Mouse (Mus musculus) granulocyte monocyte progenitor cell, adult 5-6 weeks (primary cell): ENCODE measurements around the gene Olfr314. TPM values are rescaled to one million over a fixed set of nuclear protein-coding genes. Genes with fewer than 3 reads are reported as not detected.
"Not testable (repeated sequence)": the region's sequence is repeated elsewhere in the genome, so short reads cannot be mapped to it uniquely, and the experiment has no call there.

Experiments used
- ATAC-seq: replicated peaks from 2 replicates; pipeline ENCODE4 v1.8.0; 2016; ENCODE audit warnings: mild to moderate bottlenecking, moderate TSS enrichment, inconsistent platforms; ENCODE audit not compliant: poor library complexity, severe bottlenecking
- total RNA-seq, 2 experiments: library from RNA; stranded (forward) in 1 of 2; stranded (reverse) in 1 of 2; fragments of 200-712, 200-1000 nt in 1 of 2; fragments of >200 nt in 1 of 2; fragmentation: Nextera tagmentation in 1 of 2; gene quantifications; 2 replicates each; pipeline ENCODE4 v1.2.3; 2014 to 2017

Gene Olfr314
- not detected in 2 replicates for total RNA-seq (2014; fragmentation: Nextera tagmentation)
- total RNA-seq (2017), result not detected in 2 replicates

GRCm38 (mm10) chr11:58782480-58783089 is at the start of gene Olfr314:
TSS of gene Olfr314 (plus strand) at chr11:58782952.
- ATAC-seq, result no peak

DNA sequence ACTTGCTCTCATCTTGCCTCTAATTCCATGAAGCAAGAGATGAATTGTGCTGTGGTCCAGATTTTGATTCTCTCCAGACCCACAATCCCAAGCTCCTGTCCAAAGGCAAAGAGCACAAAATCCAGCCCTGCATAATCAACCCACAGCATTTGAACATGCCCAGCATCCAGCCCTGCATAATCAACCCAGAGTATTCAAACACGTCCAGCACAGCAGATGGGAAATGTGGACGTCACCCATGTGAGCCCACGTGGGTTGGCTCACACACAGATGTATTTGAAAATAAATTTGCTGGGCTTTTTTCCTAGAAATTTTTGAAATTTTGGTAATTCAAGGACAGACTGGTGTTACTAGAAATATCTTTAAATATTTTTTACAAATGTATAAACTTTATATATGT is 49.4 kb upstream of the Olfr314 start:
- ATAC-seq, result no peak

GRCm38 (mm10) chr11:58738792-58739262 is 43.9 kb upstream of the Olfr314 start, which contains the start of gene Olfr317:
TSS of gene Olfr317 (minus strand) at chr11:58739212.
- no peak for ATAC-seq

GRCm38 (mm10) chr11:58751096-58751495 is 31.7 kb upstream of the Olfr314 start:
- not testable (repeated sequence) for ATAC-seq

- no peak for ATAC-seq
Observed at GRCm38 (mm10) chr11:58752434-58752833, 30.3 kb upstream of the Olfr314 start, which contains the start of gene Olfr316. TSS of gene Olfr316 (plus strand) at chr11:58752734.

- ATAC-seq, result no peak
Observed at GRCm38 (mm10) chr11:58772888-58773287, 9.9 kb upstream of the Olfr314 start, which contains the start of gene Olfr315. TSS of gene Olfr315 (plus strand) at chr11:58773188.

- ATAC-seq, result no peak
Observed at GRCm38 (mm10) chr11:58784182-58784581, 1.4 kb downstream of the Olfr314 start.

DNA sequence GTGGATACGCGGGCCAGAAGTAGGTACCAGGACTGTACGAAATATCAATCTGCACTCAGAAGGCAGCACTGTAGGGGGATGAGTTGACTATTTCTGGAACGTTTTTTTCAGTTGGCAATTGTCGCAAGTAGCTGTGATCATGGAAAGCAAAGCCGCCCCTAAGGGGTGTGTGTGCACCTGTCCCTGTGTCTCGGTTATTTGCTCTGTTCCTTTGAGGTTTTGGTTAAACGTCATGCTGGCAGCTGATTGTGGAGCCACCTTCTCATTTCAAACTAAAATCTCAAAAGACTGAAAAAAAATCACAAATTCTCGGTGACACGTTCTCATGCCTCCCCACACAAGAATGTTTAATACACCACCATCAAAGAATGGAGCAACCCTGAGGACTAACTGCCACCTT is 4.9 kb downstream of the Olfr314 start:
- ATAC-seq, result no peak

GRCm38 (mm10) chr11:58788346-58788745 is 5.6 kb downstream of the Olfr314 start:
- ATAC-seq, result no peak

- no peak; the same call in 1 of the 2 replicates for ATAC-seq
Observed at GRCm38 (mm10) chr11:58789532-58789931, 6.8 kb downstream of the Olfr314 start.

DNA sequence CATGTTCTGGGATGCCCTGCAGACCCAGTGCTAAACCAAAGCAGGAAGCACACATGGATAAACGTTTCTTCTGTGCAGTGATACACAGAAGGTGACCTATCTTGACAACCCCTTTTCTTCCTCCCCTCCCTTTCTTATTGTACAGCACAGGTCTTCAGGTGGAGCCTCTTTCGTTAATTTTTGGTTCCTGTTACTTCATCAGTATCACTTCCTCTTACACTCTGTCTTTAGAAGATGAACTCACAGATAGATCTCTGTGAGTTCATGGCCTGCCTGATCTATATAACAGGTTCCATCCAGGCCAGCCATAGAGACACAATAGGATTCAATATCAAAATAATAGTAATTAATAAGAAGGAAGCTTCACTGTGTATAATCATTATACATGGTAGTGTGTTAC is 7.3 kb downstream of the Olfr314 start:
- peak; percentile 56; the same call in 1 of the 2 replicates for ATAC-seq

DNA sequence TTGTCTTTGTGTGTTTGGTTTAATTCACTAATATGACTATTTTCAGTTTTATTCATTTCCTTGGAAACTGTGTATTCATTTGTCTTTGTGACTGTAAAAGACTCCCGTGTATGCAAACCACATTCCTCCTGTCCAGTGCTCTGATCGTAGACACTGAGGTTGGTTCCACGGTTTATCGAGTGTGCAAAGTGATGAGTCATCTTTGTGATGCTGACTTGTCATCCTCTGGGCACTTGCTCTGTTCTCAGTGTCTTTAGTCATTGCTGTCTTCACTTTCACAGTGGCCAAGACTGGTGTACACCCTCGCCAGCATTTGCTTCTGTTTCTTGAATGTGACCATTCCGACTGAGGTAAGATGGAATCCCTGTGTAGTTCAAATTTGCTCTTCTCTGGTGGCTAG is 7.9 kb downstream of the Olfr314 start:
- ATAC-seq, result peak; percentile 52

GRCm38 (mm10) chr11:58795856-58796255 is 13.1 kb downstream of the Olfr314 start:
- no peak for ATAC-seq

DNA sequence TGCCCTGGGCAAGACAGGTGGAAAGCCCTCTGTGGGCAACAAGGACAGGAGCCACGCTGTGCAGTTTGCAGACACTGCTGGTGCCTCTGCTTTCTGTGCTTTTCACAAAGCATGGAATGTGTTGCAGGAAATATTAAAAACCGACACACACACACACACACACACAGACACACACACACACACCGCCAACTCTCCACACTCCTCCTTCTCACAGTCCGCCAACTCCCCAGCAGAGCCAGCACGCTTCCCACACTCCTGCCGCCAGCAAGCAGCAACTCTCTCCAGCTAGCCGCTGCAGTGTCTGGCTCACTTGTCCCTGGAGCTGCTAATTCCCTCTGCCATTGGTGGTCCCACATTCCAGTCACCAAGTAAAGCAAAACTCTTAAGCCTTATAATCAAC is 14.1 kb downstream of the Olfr314 start:
- no peak for ATAC-seq

GRCm38 (mm10) chr11:58799747-58800146 is 17.0 kb downstream of the Olfr314 start:
- ATAC-seq, result no peak

DNA sequence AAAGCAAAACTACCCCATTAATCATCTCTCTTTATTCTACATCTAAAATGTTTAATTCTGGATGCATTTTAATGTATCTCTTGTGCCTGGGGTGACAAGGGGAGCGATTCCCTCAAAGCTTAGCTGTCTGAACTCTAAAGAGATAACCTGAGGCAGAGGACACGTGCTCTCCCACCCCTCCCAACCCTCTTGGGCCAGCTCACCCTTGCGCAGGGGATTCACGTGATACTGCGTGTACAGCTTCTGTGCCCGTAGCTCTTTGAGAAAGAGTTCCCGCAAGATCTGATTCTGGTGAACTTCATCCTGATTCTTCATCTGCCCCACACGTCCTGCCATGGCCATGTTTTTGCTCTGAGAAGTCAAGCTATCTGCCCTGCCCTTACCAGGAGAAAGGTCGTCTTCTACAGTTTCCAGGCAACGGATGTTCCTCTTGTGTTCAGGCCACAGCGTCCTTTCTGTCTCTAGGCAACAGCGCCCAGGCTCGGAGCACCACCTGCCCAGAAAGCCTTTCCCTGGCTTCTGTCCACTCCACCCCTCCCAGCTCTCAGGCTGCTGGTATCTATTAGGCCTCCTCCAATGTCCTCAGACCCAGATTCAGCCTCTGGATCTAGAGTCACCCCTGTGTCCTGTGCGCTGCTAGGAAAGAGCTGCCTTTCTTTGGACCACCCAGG is 18.9 kb downstream of the Olfr314 start, which contains the start of gene Fam183b:
Gene Fam183b (minus strand): TSS at position 403 of the 671 bp plus-strand sequence.
- ATAC-seq, result no peak

DNA sequence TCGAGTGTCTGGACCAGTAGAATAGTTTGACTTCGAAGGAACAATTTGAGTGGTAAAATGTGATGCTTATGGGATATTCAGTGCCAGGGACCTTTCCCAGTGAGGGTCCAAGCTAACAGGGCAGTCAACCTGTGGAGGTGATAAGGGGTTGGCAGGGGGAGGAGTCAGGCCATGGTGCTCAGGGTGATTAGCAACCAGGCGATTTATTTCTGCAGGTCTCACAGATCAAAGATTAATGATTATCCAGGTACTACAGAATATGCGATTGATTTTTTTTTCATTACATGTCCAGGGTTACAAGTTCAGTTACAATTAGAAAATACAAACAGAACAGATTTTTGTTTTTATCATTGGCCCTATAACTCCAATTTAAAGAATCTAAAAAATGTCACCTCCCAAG is 21.1 kb downstream of the Olfr314 start:
- ATAC-seq, result no peak

DNA sequence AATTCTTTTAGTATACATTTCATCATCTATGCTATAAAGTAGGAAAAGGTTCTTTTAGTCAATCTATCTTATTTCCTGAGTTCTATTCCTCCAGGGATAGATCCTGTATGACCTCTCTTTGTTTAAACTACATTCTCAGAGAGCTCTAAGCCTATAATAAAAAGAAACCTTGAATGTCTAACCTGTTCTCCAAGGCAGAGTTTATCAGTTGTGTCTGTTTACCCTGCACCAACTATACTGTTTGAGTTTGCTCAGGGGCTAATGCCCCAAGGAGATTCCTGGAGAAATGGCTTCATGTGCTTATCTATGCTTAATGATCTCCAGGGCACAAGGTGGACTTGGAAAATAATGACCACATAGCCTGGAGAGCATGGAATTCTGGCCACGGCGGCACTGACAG is 21.6 kb downstream of the Olfr314 start:
- no peak for ATAC-seq

GRCm38 (mm10) chr11:58812001-58812400 is 29.2 kb downstream of the Olfr314 start:
- ATAC-seq, result no peak

DNA sequence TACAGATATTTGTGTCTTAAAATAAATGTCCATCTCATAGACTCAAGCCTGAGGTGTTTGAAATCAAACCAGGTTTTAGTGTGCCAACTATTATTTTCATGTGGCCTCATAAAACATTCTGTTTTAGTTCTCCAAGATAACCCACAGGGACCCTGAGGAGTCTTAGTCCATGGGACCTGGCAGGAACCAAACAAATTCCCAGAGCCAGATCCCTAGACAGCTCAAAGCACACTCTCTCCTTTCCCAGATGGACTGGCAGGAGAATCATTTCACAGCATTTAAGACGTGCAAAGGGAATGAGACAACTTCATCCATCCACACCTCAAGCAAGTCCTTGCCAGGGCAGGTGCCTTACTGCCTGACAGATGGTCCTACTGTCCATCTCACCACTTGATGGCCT is 31.9 kb downstream of the Olfr314 start, which contains the start of gene Olfr313:
Gene Olfr313 (plus strand): TSS at position 301 of the 400 bp plus-strand sequence.
- ATAC-seq, result not testable (repeated sequence)

DNA sequence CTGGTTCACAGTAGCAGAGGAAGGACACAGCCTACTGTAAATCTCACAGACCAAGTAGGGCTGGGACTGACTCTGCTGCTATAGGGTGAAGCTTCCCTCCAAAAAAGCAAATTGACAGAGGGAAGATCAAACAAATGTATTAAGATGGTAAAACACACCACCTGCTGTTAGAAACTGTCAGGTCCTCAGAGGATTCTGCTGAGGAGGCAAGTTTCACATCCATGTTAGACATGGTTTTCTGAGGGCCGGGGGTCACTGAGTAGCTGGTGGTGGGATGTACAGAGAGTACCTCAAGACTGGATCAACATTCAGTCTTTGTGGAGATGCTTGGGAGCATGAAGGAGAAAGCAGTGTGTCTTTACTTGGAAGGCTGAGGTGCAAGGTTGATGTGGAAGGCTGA is 32.9 kb downstream of the Olfr314 start:
- no peak for ATAC-seq
